Mouse (Mus musculus) hindbrain, embryonic 14.5 days (tissue): ENCODE measurements around the gene Pla2g2f. TPM values are rescaled to one million over a fixed set of nuclear protein-coding genes. Genes with fewer than 3 reads are reported as not detected.

Experiments
- ATAC-seq: fragments of 200-750 bp; cut with Nextera tagmentation; 2 replicates; pipeline ENCODE4 v1.8.0; 2017; ENCODE audit warnings: moderate number of reproducible peaks, mild to moderate bottlenecking, moderate TSS enrichment, moderate library complexity; ENCODE audit not compliant: low FRiP score
- DNase-seq: peaks from one replicate; pipeline ENCODE4 v3.0.0-alpha.2; 2015; ENCODE audit warnings: low spot score
- H3K27ac ChIP-seq: fragments of 300-500 bp; sonication (generic); 2 replicates; pipeline ENCODE4 v1.5.1; 2014; ENCODE audit warnings: mild to moderate bottlenecking, moderate library complexity
- H3K27me3 ChIP-seq: fragments of 300-500 bp; sonication (generic); 2 replicates; pipeline ENCODE4 v1.6.1; 2014; ENCODE audit warnings: mild to moderate bottlenecking, low read length, mixed read lengths; ENCODE audit not compliant: control insufficient read depth, insufficient read depth
- H3K36me3 ChIP-seq: fragments of 300-500 bp; sonication (generic); replicated peaks from 2 replicates; pipeline ENCODE4 v1.6.1; 2014; ENCODE audit not compliant: control insufficient read depth, insufficient read depth
- H3K4me1 ChIP-seq: fragments of 300-500 bp; sonication (generic); replicated peaks from 2 replicates; pipeline ENCODE4 v1.6.1; 2014; ENCODE audit warnings: antibody characterized with exemption, low read length, mixed read lengths; ENCODE audit not compliant: control insufficient read depth, insufficient read depth
- H3K4me2 ChIP-seq: fragments of 300-500 bp; sonication (generic); replicated peaks from 2 replicates; pipeline ENCODE4 v1.6.1; 2014; ENCODE audit warnings: mild to moderate bottlenecking, moderate library complexity
- H3K4me3 ChIP-seq: fragments of 300-500 bp; sonication (generic); replicated peaks from 2 replicates; pipeline ENCODE4 v1.5.1; 2014; ENCODE audit warnings: mild to moderate bottlenecking, low read length
- H3K9ac ChIP-seq: fragments of 300-500 bp; sonication (generic); 2 replicates; pipeline ENCODE4 v1.6.1; 2014
- H3K9me3 ChIP-seq: fragments of 300-500 bp; sonication (generic); 2 replicates; pipeline ENCODE4 v1.6.1; 2016; ENCODE audit warnings: low read length; ENCODE audit not compliant: control insufficient read depth
- WGBS: fragments of 180-500 bp; shearing (Covaris S2); extraction: QIAGEN DNeasy Blood & Tissue Kit; methylation state at CpG from one replicate; pipeline ENCODE4 v1.1.7; 2014; 5-methylcytosine and 5-hydroxymethylcytosine counted together
- polyA plus RNA-seq: library from polyadenylated mRNA; unstranded; fragments of >200 nt; fragmentation: Nextera tagmentation; extraction: Ambion mirVana; gene quantifications from 2 replicates; pipeline ENCODE4 v1.2.1, GENCODE M21; 2014

Gene Pla2g2f
- polyA plus RNA-seq, 1 experiment from 2014 or later = not detected

DNA sequence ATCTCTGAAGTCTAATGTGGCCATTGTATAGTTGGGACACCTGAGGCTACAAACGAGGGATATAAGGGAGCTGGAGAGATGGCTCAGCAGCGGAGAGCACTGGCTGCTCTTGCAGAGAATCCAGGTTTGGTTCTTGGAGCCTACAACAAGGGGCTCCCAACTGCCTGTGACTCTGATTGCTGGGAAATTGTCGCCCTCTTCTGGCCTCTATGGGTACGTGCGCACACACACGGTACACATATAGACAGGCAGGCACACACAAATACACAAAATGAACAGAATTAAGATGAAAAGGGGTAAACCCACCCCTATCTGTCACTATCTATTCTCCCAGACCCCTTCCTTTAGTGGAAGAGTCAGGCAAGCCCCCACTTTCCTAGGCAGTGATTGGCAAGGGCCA, 4.8 kb downstream of the Pla2g2f start:
- no peak overlapping the region for H3K27ac ChIP-seq
- no peak overlapping the region for H3K9ac ChIP-seq
- 92% methylated on average over 6 of the region's 6 CpGs for WGBS
- no peak overlapping the region for H3K4me2 ChIP-seq
- ATAC-seq (no peak), DNase-seq (no peak)
- no peaks in the 10 kb centered on the region for H3K27me3 ChIP-seq
- H3K4me3 ChIP-seq = no peak overlapping the region
- no peaks in the 10 kb centered on the region for H3K9me3 ChIP-seq
- no peaks in the 10 kb centered on the region for H3K36me3 ChIP-seq
- peaks cover 5% of the 10 kb centered on the region; the same call in 1 of the 2 replicates for H3K4me1 ChIP-seq

- Histone ChIP-seq H3K27ac (no peak overlapping the region), H3K4me1 (peaks cover 5% of the 10 kb centered on the region; the same call in 1 of the 2 replicates), H3K9ac (no peak overlapping the region), H3K27me3 (no peaks in the 10 kb centered on the region), H3K36me3 (no peaks in the 10 kb centered on the region), H3K4me2 (no peak overlapping the region), H3K9me3 (no peaks in the 10 kb centered on the region), H3K4me3 (no peak overlapping the region)
- ATAC-seq = no peak
- WGBS = 64% methylated on average over 8 of the region's 8 CpGs
- DNase-seq = peak; percentile 78
Observed at GRCm38 (mm10) chr4:138748369-138749072, 8.9 kb downstream of the Pla2g2f start.

GRCm38 (mm10) chr4:138747851-138748250, 9.6 kb downstream of the Pla2g2f start:
- H3K4me3 ChIP-seq = no peak overlapping the region
- DNase-seq = no peak
- no peak overlapping the region for H3K4me2 ChIP-seq
- no peaks in the 10 kb centered on the region for H3K27me3 ChIP-seq
- no peaks in the 10 kb centered on the region for H3K36me3 ChIP-seq
- H3K27ac ChIP-seq = peak overlapping the region; percentile 38; the same call in 1 of the 2 replicates
- WGBS = 54% methylated on average over 10 of the region's 10 CpGs
- H3K9ac ChIP-seq = no peak overlapping the region
- ATAC-seq = peak; percentile 39; the same call in 1 of the 2 replicates
- H3K9me3 ChIP-seq = no peaks in the 10 kb centered on the region
- H3K4me1 ChIP-seq = peaks cover 5% of the 10 kb centered on the region; the same call in 1 of the 2 replicates

DNA sequence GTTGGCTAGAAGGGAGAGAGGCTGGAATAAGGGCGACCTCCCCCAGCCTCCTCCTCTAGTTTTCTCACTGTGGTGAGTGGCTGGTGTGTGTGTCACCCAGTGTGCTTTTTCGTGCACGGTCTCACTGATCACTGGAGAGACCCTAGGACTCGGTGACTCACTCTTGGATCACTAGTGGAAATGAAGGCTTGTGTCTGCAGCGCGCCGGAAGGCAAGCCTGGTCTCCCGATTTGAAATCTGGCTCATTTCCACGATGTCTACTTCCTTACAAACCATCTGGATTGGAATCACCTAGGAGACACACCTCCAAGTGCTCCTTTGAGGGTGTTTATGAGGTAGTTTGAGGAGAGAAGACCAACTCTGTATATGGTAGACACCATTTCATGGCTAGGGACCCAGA, 10.6 kb downstream of the Pla2g2f start:
- Histone ChIP-seq H3K9me3 (no peaks in the 10 kb centered on the region), H3K4me1 (peaks cover 5% of the 10 kb centered on the region; the same call in 1 of the 2 replicates), H3K4me2 (no peak overlapping the region), H3K4me3 (no peak overlapping the region), H3K9ac (no peak overlapping the region), H3K27ac (no peak overlapping the region), H3K27me3 (no peaks in the 10 kb centered on the region), H3K36me3 (no peaks in the 10 kb centered on the region)
- DNase-seq (no peak), ATAC-seq (no peak)
- 91% methylated on average over 9 of the region's 9 CpGs for WGBS

DNA sequence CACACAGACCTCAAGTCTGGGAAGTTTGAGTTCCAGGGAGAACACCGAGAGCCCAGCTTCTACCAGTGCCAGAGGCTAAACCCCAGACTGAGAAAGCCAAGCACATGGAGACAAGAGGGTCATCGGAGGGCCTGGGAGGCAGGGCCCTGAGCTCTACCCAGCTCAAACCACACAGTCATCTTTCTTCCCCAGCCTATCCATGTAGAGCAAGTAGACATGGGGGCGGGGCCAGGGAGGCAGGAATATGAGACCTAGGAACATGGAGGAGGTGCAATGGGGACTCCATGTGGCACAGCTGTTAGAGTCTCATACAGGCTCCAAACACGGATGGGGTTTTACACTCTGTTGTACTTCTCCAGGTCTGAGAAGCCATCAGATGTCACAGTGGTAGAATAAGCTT, 11.5 kb downstream of the Pla2g2f start:
- H3K36me3 ChIP-seq = no peaks in the 10 kb centered on the region
- DNase-seq (no peak), ATAC-seq (no peak)
- H3K27me3 ChIP-seq = no peaks in the 10 kb centered on the region
- no peak overlapping the region for H3K27ac ChIP-seq
- 71% methylated on average over 4 of the region's 4 CpGs for WGBS
- H3K9me3 ChIP-seq = no peaks in the 10 kb centered on the region
- peaks cover 5% of the 10 kb centered on the region; the same call in 1 of the 2 replicates for H3K4me1 ChIP-seq
- no peak overlapping the region for H3K9ac ChIP-seq
- no peak overlapping the region for H3K4me2 ChIP-seq
- H3K4me3 ChIP-seq = no peak overlapping the region

DNA sequence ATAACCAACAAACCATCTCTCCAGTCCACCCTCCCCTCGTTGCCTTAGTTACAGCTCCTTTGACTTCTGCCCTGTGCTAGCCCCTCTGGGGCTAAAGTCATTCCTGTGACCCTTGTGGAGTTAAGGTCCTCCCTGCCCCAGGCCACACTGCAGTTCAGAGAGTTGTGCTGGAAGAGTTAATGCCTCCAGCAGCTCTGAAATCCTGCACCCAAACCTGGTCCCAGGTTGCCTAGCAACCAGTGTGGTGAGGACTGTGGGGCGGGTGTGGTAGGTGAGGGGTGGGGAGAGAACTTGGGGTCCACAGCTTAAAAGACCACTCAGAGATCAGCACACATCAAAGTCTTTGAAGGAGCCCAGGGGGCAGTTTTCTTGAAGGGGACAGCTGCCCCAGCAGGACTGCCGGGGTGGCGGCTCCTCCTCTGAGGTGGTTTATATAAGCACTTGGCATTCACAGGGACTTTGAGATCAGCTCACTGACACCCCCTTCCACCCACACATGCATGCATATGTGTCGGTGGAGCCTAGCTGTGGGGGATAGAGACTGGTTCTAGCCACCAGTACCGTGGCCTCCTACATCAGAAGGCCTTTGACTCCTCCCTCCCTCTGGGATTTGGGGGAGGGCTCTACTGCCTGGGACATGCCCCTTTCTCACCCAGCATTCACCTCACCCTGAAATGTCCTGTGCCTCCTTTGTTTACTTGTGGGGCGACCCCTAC, 18.1 kb downstream of the Pla2g2f start:
- DNase-seq (no peak), ATAC-seq (0 out of 2 replicates have a peak, but pooled peaks have one; percentile 24)
- no peak overlapping the region for H3K27ac ChIP-seq
- 15% methylated on average over 7 of the region's 7 CpGs for WGBS
- no peak overlapping the region for H3K4me2 ChIP-seq
- no peaks in the 10 kb centered on the region for H3K27me3 ChIP-seq
- no peak overlapping the region for H3K4me3 ChIP-seq
- no peaks in the 10 kb centered on the region for H3K36me3 ChIP-seq
- H3K9ac ChIP-seq = no peak overlapping the region
- no peaks in the 10 kb centered on the region for H3K9me3 ChIP-seq
- H3K4me1 ChIP-seq = peaks cover 11% of the 10 kb centered on the region

GRCm38 (mm10) chr4:138737031-138737430, 20.4 kb downstream of the Pla2g2f start, which contains the start of gene Ubxn10:
Gene Ubxn10 (minus strand): TSS chr4:138737167.
- Histone ChIP-seq H3K27ac (no peak within 1 kb of the TSS), H3K4me1 (peaks cover 11% of the 10 kb centered on the region), H3K9ac (no peak within 1 kb of the TSS), H3K9me3 (no peaks in the 10 kb centered on the region), H3K36me3 (no peaks in the 10 kb centered on the region), H3K4me3 (no peak within 1 kb of the TSS), H3K27me3 (no peaks in the 10 kb centered on the region), H3K4me2 (no peak within 1 kb of the TSS)
- DNase-seq (no peak), ATAC-seq (no peak)
- WGBS = 77% methylated on average over 7 of the region's 7 CpGs

- DNase-seq (no peak), ATAC-seq (no peak)
- no peak overlapping the region for H3K9ac ChIP-seq
- no peak overlapping the region for H3K4me2 ChIP-seq
- no peak overlapping the region for H3K4me3 ChIP-seq
- peaks cover 11% of the 10 kb centered on the region for H3K4me1 ChIP-seq
- H3K36me3 ChIP-seq = no peaks in the 10 kb centered on the region
- no peaks in the 10 kb centered on the region for H3K9me3 ChIP-seq
- H3K27me3 ChIP-seq = no peaks in the 10 kb centered on the region
- WGBS = 97% methylated on average over 4 of the region's 4 CpGs
- H3K27ac ChIP-seq = no peak overlapping the region
Observed at GRCm38 (mm10) chr4:138734863-138735262, 22.6 kb downstream of the Pla2g2f start.

DNA sequence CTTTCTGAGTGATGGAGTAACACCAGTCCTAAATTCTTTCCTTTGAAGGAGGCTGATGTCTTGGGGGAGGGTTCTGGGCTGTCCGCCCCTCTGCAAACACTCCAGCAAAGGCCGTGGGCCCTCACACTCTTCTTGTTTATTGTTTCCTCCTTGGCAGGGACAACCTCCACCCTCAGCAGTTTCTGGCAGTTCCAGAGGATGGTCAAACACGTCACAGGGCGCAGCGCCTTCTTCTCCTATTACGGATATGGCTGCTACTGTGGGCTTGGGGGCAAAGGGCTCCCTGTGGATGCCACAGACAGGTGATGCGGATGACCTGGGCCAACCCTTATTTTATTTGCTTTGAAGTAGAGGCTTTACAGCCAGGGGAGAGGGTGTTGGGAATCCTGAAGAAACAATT, 23.3 kb downstream of the Pla2g2f start:
- Histone ChIP-seq H3K4me1 (peaks cover 9% of the 10 kb centered on the region), H3K27me3 (no peaks in the 10 kb centered on the region), H3K9ac (no peak overlapping the region), H3K27ac (no peak overlapping the region), H3K4me2 (no peak overlapping the region), H3K4me3 (no peak overlapping the region), H3K9me3 (no peaks in the 10 kb centered on the region), H3K36me3 (no peaks in the 10 kb centered on the region)
- ATAC-seq (no peak), DNase-seq (no peak)
- WGBS = 75% methylated on average over 7 of the region's 7 CpGs
